Mouse (Mus musculus) heart, adult 2 months (tissue): ENCODE data around the gene Oprm1.

Source experiments
- CTCF ChIP-seq: fragments of 200-600 bp; IDR thresholded peaks from 2 replicates; pipeline ENCODE4 v1.8.1; 2022; ENCODE audit warnings: antibody characterized with exemption, mild to moderate bottlenecking, moderate library complexity
- POLR2A ChIP-seq: fragments of 200-500 bp; IDR thresholded peaks from 2 replicates; pipeline ENCODE4 v1.6.1; 2011; ENCODE audit warnings: mild to moderate bottlenecking, low read depth, low read length, control low read depth; ENCODE audit not compliant: insufficient read depth

- TF ChIP-seq CTCF, result no peak
- no peak for TF ChIP-seq POLR2A
Measured at GRCm38 (mm10) chr10:7047288-7047918, 289.1 kb downstream of the Oprm1 start.
